Mouse (Mus musculus) adrenal gland, postnatal 25 days (tissue): ENCODE results near the gene Ezr. TPM values are rescaled to one million over a fixed set of nuclear protein-coding genes. Genes with fewer than 3 reads are reported as not detected.

ENCODE experiments used
- DNase-seq: peaks from one replicate; pipeline ENCODE4 v3.0.0; 2021; ENCODE audit warnings: mixed read lengths
- long read RNA-seq: library from polyadenylated mRNA; stranded (forward); transcript quantifications from one replicate; pipeline ENCODE4 v2.0.0, GENCODE M21; 2021
- total RNA-seq: library from RNA; stranded (reverse); gene quantifications from 2 replicates; pipeline ENCODE4 v1.2.3, GENCODE M21; 2021

The Ezr gene
- total RNA-seq: 17.9 and 29.0 TPM in 2 replicates
- long read RNA-seq, transcript Ezr-201 (13 exons, 3,164 nt): major isoform, 28 of 30 reads
- long read RNA-seq, partial matches to known transcripts: 2 of 30 reads
- long read RNA-seq, other reads (novel, unspliced or antisense): 0 of 30 reads

DNA sequence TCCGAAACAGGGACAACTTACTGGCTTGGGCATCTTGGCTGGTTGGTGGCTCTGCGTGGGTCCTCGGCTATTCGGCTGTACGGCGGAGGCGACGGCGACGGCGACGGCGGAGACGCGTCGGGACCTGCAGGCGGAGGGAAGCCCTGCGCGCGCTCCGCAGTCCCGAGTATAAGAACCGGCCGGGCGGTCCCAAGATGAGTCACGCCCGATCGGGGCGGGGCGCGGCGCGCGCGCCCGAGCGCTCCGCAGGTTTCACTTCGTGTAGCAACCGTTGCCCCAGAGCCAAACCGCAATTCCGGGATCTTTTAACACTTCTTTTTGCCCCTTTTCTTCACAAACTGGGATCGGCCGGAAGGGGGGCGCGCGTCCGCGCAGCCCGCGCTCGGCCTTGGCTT is at the start of gene Ezr:
Ezr (minus strand) TSS at position 174 of the 395 bp plus-strand sequence.
- peak; percentile 87 for DNase-seq

GRCm38 (mm10) chr17:6830004-6830592 is 47.5 kb upstream of the Ezr start:
- no peak for DNase-seq

- DNase-seq: no peak
Measured at GRCm38 (mm10) chr17:6828531-6829150, 46.1 kb upstream of the Ezr start.

GRCm38 (mm10) chr17:6827740-6828461 is 45.3 kb upstream of the Ezr start:
- DNase-seq: peak; percentile 94

GRCm38 (mm10) chr17:6827159-6827733 is 44.7 kb upstream of the Ezr start:
- DNase-seq: no peak

DNA sequence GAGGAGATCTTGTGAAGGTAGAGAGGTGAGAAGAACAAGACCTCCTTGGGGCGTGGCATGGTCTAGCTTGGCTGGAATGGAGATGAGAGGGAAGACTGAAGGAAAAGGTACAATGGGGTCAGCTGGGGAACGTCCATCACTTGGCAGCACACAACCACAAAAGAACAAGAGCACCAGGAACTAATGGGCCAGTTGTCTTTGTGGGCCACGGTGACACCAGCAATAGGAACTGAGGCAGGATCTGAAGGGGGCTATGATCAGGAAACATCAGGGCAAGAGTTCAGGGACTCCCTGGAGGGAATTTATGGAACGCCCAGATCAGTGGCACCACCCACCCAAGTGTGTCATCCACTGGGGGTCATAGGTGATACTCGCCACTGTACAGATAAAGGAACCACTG is 34.2 kb upstream of the Ezr start:
- DNase-seq: no peak

DNA sequence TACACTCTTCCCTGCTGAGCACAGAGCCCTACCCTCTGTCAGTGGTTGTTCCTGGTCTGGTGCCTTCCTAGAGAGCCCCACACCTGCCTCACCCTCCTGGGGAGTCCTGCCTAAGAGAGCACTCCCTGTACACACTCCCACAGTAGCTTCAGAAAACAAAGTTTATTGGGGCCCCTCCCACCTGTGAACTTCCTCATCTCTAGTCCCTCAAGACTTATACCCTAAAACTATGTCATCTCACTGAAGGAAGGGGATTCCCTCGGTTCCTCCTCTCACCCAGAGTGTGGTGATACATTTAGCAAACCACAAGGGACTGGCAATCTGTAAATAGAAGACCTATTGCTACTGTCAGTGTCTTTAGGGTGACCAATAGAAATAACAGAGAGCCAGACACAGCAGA is 33.6 kb upstream of the Ezr start:
- DNase-seq: no peak

DNA sequence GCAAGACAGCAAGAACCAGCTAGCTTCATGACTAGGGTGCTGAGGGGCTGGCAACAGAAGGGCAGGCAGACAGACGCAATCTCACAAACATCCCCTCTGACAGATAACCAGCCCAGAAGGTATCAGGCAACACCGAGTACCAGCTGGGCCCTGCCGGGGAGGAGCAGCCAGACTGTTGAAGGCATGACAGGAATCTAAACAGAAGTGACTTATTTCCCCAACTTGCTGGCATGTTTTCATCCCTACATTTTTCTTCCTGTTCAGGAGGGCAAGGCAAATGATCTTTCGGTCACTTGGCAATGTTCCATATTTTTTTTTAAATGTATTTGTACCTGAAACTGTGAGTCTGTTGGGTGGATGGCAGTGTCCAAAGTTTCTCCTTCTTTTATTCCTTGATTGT is 32.1 kb upstream of the Ezr start:
- no peak for DNase-seq

GRCm38 (mm10) chr17:6812851-6813191 is 30.2 kb upstream of the Ezr start:
- no peak for DNase-seq

DNA sequence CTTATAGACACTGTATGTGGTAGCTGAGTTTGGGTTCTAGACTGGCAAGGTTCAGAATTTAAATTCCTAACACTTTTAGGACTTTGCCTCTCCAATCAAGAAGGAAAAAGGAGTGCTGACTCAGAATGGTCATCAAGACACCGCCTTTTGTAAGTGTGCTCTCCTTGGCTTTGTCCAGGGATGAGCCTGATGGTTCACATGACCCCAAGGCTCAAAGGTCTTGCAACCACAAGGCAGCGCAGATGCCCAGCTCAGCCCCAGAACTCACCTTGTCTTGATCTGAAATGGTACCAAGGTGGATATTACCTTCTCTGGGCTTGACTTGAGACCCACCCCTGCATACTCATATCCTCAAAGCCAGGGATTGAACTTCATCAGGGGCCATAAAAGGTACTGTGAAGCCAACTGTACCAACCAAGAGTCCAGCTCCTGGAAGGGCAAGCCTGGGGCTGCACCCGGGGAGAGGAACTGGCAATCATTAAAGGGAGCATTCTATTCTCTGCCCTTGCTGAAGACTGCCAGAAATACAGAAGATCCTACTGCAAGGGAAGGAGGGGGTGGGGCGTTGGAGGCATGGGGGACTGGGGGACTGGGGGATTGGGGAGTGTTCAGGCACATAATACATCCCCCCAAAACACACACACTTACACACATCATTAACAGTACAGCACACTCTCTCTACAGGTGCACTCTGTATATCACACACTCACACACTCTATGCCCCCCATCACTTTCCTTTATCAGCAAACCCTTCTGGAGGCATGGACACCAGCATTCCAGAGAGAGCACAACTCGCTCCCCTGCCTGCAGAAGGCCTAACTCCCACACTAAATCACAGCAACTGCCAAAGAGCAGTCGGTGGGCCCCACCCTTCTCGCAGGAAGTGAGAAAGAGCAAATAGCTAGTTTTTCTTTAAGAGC is 29.6 kb upstream of the Ezr start:
- DNase-seq: no peak

- no peak for DNase-seq
Measured at GRCm38 (mm10) chr17:6809331-6809730, 26.7 kb upstream of the Ezr start.

- DNase-seq: no peak
Measured at GRCm38 (mm10) chr17:6808521-6809165, 26.1 kb upstream of the Ezr start.

GRCm38 (mm10) chr17:6807827-6808520 is 25.4 kb upstream of the Ezr start:
- no peak for DNase-seq

DNA sequence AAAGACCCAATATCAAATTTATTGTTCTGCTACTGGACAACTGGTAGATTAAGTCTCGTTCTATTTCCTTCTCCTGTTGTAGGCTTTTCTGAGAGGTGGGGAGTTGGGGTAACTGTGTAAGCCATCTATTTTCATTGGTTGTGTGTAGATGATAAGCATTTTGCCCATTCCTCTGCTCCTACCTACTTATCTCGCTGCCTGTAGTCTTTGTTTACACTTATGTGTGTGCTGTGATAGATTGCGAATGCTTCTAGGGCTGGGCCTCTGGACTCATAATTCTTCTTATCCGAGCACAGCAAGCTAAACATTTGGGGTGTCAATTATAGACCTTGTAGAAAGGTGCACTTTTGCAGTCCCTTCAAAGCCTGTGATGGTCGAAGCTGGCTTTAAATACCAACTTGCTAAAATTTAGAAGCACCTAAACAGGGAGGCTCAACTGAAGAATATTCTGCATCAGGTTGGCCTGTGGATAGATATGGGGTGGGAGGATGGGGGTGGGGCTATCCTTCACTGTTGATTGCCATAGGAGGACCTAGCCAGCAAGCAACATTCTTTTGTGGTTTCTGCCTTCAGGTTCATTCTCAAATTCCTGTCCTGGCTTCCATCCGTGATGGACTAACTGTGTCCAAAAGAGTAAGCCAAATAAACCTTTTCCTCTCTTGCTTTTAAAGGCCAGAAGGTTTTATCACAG is 22.4 kb upstream of the Ezr start:
- no peak for DNase-seq

DNA sequence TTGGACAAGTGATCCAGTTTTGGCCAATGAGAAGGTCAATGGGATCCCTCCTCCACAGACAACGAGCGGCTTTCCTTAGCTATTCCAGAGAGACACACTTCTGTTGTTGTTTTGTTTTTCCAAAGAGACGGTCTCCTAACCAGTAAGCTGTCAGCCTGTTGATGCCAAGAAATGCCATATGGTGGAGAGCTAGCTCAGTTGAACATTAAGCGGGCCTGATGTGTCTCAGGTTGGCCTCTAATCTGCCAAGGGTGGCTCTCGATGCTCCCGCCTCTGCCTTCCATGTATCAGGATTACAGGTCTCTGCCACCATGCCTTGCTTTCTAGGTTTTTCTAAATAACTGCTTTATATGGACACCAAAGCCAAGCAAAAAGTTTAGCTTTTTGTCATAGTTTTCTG is 21.5 kb upstream of the Ezr start:
- no peak for DNase-seq

GRCm38 (mm10) chr17:6803614-6804013 is 21.0 kb upstream of the Ezr start:
- DNase-seq: no peak

- DNase-seq: no peak
Measured at GRCm38 (mm10) chr17:6798392-6799061, 15.9 kb upstream of the Ezr start.

DNA sequence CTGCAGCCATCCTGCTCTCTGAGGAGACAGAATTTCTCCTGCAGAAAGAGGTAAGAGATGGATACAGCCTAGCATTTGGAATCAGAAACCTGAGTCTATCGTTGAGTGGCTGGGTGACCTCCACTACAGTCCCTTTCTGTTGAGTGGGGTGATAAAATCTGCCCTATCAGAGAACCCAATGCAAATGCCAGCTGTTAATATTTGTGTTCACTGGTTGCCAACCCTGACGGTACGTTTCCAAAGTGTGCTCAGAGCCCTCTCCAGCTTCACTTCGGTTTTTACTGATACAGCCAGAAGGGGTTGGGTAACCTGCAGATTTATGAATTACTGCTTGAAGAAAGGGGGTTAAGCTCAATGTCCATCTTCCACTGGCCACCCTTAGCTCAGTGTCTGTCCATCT is 14.9 kb upstream of the Ezr start:
- DNase-seq: no peak

- no peak for DNase-seq
Measured at GRCm38 (mm10) chr17:6794160-6794751, 11.7 kb upstream of the Ezr start.
